Mouse (Mus musculus) left cerebral cortex, adult 6 months (tissue): ENCODE measurements around the gene Zcchc14. TPM values are rescaled to one million over a fixed set of nuclear protein-coding genes. Genes with fewer than 3 reads are reported as not detected.

Experiments used
- long read RNA-seq, 2 experiments: library from polyadenylated mRNA; unstranded; transcript quantifications; one replicate each; pipeline ENCODE4 v2.0.0; 2019 to 2020
- polyA plus RNA-seq: library from polyadenylated mRNA; unstranded; fragments of <200 nt; fragmentation: Nextera tagmentation; gene quantifications from 2 replicates; pipeline ENCODE4 v1.2.3, GENCODE M21; 2021

The Zcchc14 gene
- polyA plus RNA-seq = 4.4 and 4.6 TPM in 2 replicates
- long read RNA-seq, experiment 1, partial matches to known transcripts = 19 of 42 reads
- long read RNA-seq, experiment 1, other reads (novel, unspliced or antisense) = 23 of 42 reads
- long read RNA-seq, experiment 2, partial matches to known transcripts = 1 of 18 reads
- long read RNA-seq, experiment 2, other reads (novel, unspliced or antisense) = 17 of 18 reads

DNA sequence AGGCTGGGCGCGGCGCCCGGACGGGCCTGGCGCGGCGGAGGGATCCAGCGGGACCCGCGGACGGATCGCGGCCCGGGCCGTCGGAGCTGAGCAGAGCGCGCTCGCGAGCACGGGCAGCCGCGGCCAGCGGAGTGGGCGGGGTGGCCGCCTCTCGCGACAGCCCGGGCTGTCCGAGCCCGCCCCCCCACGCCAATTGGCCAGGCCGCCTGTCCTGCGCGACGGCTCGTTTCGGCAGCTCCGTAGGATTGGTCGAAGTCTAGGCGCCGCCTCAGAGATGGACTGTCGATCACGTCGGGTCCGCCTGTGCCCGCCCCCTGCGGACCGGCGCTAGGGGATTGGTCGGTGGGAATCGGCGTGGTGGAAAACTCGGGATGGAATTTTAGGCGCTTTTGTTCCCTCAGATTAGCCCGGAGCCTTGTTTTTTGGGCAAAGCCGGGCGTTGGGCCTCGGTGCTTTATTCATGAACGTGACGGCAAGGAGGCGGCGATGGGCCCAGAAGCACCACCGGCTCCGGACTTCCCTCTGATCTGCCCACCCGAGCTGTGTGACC, at the start of gene Zcchc14:
Gene Zcchc14, minus strand, starts transcription at position 128 of the 550 bp plus-strand sequence.

DNA sequence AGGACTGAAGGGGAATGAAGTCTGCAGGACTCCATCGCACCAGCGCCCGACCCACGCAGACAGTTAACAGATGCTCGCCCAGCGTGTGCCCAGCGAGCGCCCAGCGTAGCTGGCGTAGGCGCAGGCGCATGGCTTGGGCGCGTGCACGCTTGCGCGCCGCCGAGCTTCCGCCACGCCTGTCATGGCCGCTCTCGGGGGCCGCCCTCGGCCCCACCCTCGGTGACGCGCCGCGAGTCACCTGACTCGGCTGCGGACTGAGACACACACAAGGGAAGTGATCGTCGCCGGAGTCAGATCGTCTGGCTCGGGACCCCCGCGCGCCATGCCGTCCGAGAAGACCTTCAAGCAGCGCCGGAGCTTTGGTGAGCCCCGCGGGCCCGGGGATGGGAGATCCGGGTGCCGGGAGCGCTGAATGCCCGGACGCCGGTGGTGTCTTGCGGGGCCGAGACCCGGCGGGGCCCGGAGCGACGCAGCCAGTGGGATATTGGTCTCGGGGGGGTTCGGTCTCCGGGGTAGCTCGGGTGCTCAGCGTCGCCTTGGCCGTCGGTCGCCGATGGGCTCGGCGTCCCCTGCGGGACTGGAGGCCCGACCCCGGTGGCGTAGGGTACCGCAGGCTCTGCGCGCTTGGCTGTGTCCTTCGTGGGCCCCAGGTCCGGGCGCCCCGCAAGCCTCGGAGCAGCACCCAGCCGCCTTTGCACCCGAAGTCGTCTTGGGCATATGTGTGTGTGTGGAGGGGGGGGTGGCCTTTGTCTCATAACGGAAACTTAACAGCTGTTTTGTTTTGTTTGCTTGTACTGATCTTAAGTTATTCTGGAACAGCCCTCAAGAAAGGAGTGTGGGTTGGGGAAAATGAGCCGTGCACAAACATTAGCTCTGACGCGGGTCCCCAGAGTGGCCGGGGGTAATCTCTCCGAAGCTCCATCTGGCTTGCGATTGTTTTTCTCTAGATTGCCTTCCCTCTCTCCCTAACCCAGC, 62.2 kb downstream of the Zcchc14 start, which contains the start of gene Map1lc3b:
Gene Map1lc3b, plus strand, starts transcription at position 159 of the 975 bp plus-strand sequence.

DNA sequence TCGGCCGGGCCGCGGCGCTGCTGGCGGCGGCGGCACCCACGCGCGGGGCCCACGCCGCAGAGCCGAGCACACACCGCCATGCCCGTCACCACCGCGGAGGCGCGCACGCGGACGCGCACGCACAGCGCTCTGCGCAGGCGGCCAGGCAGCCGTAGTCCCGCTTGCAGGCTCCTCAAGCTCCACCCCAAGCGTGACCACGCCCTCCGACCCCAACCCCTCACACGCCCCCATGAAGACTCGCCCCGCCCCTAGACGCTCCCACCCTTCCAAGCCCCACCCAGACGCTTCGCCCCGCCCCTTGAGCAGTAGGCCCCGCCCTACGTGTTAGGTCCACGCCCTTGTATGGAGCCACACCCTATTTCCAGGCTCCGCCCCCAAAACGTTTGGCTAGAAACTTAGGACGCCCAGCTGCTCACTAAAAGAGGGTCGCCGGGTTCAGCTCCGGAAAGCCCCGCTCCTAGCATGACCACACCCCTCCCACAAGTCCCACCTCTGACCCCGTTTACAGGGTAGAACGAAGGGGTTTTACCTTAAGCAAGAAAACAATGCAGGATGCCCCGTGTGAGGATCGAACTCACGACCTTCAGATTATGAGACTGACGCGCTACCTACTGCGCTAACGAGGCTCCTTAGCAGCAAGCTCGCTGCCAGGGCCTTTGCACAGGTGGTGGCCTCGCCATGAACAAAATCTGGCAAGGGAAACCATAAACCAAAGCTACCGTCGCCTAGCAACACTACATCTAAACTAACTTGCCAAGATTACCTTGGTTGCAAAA, 73.8 kb downstream of the Zcchc14 start, which contains the start of gene Fbxo31:
Gene Fbxo31, minus strand, starts transcription at position 131 of the 776 bp plus-strand sequence.

Other genes starting within 250 kb of the Zcchc14 start
- gene 1700018B08Rik, start 108.6 kb downstream of the Zcchc14 start, polyA plus RNA-seq = not detected in 2 replicates
- gene Fbxo31, start 74.1 kb downstream of the Zcchc14 start, polyA plus RNA-seq = 32.4 and 73.4 TPM in 2 replicates
- 326 and 472 TPM in 2 replicates for gene Map1lc3b, start 62.5 kb downstream of the Zcchc14 start, polyA plus RNA-seq
- 296 and 376 TPM in 2 replicates for gene Jph3, start 76.7 kb upstream of the Zcchc14 start, polyA plus RNA-seq
- gene Klhdc4, start 176.7 kb upstream of the Zcchc14 start, polyA plus RNA-seq = 13.9 and 15.7 TPM in 2 replicates